Mouse (Mus musculus): ENCODE measurements around the gene Urad.

Urad gene

GRCm38 (mm10) chr5:147322183-147322582, at the start of gene Urad:
Gene Urad (minus strand): TSS chr5:147322440.
- no peak for DNase-seq (ENCODE audit: low read depth, low spot score)

- DNase-seq (ENCODE audit: low read depth, low spot score): no peak
Measured at GRCm38 (mm10) chr5:147370276-147370675, 48.0 kb upstream of the Urad start.

DNA sequence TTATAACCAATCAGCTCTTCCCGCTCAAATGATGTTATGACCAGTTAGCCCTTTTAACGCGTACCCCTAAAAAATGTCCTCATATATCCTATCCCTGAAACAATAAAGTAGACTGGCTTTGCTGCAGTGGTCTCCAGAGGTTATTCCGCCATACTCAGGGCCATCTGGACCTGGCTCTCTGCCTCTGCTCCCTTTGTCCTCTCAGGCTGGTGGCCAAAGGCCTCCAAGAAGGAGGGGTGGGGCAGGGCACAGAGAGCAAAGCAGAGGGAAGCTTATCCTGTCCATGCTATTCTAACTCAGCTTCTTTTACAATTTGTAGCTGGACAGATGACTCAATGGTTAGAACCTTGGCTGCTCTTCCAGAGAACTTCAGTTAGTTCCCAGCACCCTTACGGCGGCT, 46.0 kb upstream of the Urad start:
- no peak for DNase-seq (ENCODE audit: low read depth, low spot score)

DNA sequence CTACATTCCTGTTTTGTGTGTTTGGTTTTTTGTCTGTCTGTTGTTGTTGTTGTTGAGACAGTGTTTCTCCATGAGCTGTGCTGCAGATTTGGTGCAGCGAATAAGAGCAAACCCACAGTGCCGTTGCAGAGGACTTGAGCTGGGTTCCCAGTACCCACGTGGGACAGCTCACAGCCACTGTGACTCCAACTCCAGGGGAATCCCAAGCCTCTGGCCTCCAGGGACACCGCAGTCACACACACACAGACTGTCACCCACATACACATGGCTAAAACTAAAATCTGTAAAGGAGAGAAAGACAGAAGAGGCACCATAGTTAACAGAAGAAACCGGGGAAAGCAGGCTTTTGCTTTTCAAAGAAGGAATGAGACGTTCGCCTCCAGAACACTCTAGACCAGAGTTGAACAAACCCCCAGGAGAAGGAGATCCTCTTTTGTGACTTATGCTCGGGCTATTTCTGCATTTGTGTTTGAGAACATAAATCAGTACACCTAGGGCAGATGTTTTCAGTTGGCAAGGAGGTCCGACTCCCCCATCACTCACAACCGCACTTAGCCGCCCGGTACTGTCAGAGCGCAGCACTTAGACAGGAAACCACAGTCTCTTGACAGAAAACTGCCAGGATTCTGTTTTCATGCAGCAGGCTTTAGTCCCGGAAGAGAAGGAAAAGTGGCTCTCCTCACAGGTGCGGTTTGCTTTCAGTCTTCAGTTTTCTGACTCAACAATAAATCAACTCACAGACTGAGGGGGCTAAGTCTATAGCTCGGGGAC, 43.9 kb upstream of the Urad start:
- DNase-seq (ENCODE audit: low read depth, low spot score): no peak

- DNase-seq (ENCODE audit: low read depth, low spot score): no peak
Measured at GRCm38 (mm10) chr5:147363054-147363453, 40.8 kb upstream of the Urad start.

GRCm38 (mm10) chr5:147358481-147358880, 36.2 kb upstream of the Urad start:
- DNase-seq (ENCODE audit: low read depth, low spot score): no peak

- no peak for DNase-seq (ENCODE audit: low read depth, low spot score)
Measured at GRCm38 (mm10) chr5:147357536-147357935, 35.3 kb upstream of the Urad start.

DNA sequence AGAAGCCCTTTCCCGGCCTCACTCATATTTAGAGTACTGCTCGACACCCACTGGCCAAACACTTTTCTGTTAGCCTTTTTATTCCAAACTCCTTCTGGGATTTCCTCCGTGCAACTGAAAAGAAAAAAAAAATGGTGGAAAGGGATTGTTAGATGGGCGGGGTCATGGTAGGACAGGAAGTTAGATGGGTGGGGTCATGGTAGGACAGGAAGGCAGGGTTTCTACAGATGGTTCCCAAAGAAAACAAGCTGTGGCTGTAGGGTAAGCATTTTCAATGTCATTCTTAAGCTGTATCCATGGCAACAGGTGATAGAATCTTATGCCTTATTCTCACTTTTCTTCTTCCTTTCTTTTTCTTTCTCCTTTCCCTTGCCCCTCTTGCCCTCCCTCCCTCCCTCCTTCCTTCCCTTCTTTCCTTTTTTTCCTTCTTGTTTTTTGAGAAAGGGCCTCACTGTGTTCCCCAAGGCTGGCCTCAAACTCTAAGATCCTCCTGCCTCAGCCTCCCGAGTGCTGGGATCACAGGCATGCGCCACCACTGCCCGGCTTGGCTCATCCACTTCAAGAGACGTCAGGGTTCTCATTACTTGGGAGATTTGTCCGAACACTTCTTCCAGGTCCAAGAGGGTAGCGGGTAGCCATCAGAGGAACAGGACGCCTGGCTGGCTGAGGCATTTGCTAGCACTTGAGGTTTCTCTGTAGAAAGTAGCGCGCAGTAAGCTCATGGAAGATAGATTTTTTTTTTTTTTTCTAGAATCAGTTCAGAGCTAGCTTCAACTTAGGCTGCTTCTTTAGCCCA, 34.2 kb upstream of the Urad start:
- DNase-seq (ENCODE audit: low read depth, low spot score): no peak

GRCm38 (mm10) chr5:147355788-147356187, 33.5 kb upstream of the Urad start:
- no peak for DNase-seq (ENCODE audit: low read depth, low spot score)

DNA sequence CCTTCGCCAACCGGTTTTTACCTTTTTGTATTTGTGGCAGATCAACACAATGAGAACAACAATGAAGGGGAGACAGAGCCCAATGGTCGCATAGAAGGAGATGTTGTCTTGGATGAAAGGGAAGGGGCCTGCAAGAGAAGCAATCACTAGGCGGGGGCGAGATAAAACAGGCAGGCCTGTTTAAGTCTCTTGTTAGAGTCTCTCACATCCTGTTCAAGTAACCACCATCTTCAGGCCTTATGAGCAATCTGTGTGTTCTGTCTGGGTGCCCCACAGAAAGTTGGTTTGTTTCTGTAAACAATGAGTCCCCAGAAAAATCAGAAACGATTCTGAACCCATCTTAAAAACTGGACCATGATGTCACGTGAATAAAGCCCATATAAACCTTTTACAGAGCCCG, 32.7 kb upstream of the Urad start:
- DNase-seq (ENCODE audit: low read depth, low spot score): no peak

DNA sequence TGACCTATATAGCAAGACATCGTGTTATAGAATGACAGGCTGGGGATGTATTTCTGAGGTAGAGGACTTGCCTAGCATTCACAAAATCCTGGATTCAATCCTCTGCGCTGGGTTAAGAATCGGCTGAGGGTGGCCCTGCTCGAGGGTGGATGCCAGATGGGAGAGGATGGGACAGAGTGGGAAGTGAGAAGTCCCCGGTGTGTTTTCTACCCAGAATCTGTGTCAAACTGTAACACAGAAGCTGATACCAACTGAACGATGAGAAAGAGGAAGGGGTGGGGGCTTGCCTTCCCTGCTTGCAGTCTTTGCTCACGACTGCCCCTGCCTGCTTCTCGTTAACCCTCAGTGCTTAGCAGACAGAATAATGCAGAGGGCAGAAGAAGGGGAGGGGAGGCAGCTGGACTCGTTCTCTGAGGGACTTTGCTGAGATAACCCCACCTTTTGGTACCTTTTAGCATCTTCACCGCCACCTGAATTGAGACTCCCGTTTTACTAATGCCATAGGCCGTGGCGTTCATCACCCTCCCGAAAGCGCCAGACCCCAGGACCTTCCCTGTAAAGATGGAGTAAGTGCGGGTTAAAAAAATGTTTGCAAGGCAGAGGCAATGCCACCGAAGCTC, 32.0 kb upstream of the Urad start:
- DNase-seq (ENCODE audit: low read depth, low spot score): no peak

DNA sequence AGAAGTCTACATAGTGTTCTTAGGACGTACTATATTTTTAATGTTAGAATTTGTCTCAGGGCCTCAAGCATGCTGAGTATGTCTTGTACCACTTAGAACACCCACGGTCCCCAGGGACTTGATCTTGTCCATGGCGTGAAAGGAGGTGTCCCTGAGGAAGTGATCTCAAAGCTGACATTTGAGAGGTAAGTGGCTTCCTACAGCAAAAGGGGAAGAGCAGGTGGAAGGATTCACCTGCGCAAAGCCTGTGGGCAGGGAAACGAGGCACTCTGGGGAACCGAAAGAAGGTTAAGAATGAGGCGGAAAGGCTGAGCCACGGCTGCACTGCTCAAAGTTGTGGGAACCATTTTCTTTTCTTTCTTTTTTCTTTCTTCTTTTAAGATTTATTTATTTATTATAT, 29.7 kb upstream of the Urad start:
- DNase-seq (ENCODE audit: low read depth, low spot score): no peak

DNA sequence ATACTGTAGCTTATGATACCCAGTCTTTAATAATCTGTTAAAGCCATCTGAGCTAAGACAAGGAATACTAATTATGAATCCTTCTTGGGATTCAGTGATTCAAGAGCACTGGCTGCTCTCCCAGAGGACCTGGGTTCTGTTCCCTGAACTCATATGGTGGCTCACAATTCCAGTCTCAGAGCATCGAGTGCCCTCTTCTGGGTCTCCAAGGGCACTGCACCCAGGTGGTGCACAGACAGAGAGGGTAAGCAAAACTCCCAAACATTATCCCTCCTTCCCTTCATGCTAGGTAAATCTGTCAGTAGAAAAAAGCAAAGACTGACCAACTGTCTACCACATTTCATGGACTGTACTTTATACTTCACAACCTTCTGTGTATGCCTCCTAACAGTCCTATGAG, 23.7 kb upstream of the Urad start:
- DNase-seq (ENCODE audit: low read depth, low spot score): no peak

DNA sequence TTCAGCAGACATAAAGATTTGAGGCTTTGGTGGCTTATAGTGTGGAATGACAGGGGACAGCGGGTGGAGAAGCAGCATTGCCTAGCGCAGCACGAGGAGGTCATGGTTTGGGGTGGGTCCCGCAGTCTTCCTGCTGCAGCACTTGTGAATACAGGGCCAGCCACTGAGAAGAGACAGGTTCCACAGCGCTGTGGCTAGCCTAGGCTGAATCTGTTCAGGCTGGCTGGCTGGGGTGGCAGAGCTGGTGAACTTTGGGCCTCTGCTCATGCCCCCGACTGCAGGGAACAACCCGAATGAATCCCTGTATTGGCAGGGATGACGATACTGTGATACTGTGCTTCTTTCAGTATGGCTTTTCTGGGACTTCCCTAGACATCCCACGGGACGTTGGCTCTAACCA, 21.7 kb upstream of the Urad start:
- no peak for DNase-seq (ENCODE audit: low read depth, low spot score)

DNA sequence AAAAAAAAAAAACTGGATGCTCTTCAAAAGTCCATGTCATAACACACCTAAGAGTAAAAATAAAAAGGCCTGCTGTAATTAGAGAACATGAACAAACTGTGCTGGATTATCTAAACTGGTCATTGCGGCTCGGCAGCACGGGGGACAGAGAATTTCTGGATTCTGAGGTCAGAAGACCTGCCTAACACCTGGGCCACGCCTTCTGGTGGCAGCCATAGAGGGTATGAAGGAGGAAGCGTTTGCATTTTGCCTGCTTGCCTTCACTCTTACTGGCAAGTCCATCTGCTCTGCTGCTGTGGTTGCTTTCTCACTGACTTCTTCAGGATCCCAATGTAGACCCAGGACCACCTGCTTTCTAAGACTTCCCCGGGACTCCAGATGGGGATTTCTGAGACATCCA, 20.7 kb upstream of the Urad start:
- no peak for DNase-seq (ENCODE audit: low read depth, low spot score)

- no peak for DNase-seq (ENCODE audit: low read depth, low spot score)
Measured at GRCm38 (mm10) chr5:147340741-147341414, 18.6 kb upstream of the Urad start.

- DNase-seq (ENCODE audit: low read depth, low spot score): no peak
Measured at GRCm38 (mm10) chr5:147339560-147339959, 17.3 kb upstream of the Urad start.

- no peak for DNase-seq (ENCODE audit: low read depth, low spot score)
Measured at GRCm38 (mm10) chr5:147338967-147339366, 16.7 kb upstream of the Urad start.

DNA sequence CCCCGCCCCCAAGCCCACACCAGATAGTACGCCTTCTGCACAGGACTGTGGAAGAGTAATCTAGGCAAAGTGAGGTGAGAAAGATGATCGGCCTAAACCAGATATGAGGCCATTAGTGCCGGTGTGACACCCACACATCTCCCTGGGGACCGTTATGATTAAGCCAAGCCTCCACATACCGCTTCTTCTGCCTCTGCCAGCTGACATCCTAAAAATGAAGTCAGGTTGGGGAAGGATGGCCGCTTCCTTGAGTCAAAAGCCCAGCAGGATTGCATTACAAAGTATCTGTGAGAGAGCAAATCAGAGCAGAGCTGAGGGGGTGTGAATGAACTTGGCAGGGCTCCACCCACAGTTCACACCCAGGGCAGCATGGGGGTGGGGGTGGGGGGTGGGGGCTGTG, 10.5 kb upstream of the Urad start:
- DNase-seq (ENCODE audit: low read depth, low spot score): no peak

- DNase-seq (ENCODE audit: low read depth, low spot score): no peak
Measured at GRCm38 (mm10) chr5:147331547-147331946, 9.3 kb upstream of the Urad start.

GRCm38 (mm10) chr5:147329946-147330345, 7.7 kb upstream of the Urad start:
- DNase-seq (ENCODE audit: low read depth, low spot score): no peak

DNA sequence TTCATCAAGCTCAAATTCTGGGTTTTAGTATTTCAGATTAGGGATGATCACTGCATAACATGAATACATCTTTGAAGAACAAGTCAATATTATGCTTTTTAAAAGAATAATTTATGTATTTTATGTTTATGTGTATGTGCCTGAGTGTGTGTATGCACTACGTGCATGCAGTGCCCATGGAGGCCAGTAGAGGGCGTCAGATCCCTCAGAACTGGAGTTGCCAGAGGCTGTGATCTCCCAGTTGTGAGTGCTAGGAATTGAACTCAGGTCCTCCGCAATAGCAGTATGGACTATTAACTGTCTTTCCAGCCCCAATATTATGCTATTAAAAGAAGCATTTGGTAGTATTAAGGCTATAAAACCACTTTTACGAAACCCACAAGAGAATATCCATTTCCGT, 5.4 kb upstream of the Urad start:
- DNase-seq (ENCODE audit: low read depth, low spot score): no peak

All from retina, adult 2 months (tissue).